Mouse (Mus musculus) cortical plate, adult 2 months (tissue): ENCODE results near the gene Immp2l.

ENCODE experiments used
- CTCF ChIP-seq: fragments of 200-500 bp; IDR thresholded peaks from 2 replicates; pipeline ENCODE4 v1.5.1; 2011; ENCODE audit warnings: mild to moderate bottlenecking, control low read depth, low read length; ENCODE audit not compliant: insufficient read depth; ENCODE audit errors: extremely low read depth
- POLR2A ChIP-seq: fragments of 200-500 bp; IDR thresholded peaks from 2 replicates; pipeline ENCODE4 v1.6.1; 2011; ENCODE audit warnings: mild to moderate bottlenecking, low read length, control low read depth; ENCODE audit not compliant: insufficient read depth; ENCODE audit errors: extremely low read depth

- TF ChIP-seq CTCF: no peak
- no peak for TF ChIP-seq POLR2A
Observed at GRCm38 (mm10) chr12:41315871-41316270, 292.0 kb downstream of the Immp2l start.
